Mouse (Mus musculus): ENCODE results near the gene Piwil1.

DNA sequence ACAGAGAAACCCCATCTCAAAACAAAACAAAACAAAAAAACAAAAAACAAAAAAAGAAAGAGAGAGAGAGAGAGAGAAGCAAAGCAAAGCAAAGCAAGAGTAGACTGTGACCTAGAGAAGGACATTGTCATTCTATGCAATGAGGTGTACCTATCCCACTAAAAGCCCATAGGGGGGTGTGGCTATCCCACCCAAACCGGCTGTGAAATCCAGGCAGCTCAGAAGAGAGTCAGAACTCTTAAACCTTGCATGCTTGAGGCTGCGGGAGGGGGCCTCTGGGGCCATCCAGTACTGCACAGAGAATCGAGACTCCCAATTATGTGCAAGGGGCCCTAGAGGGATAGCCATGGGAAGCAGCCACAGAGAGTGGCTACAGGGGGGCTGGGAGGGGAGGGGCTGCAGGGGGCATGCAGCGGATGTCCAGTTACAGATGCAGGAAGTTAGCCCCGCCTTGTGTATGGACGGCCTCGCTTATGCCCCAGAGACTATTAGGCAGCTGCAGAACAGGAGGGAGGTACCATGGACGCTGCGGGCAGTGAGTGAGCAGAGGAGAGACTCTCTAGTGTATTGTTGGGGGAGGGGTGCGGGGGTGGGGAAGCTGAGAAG, 66.8 kb downstream of the Piwil1 start:
- TF ChIP-seq MAFK (IDR thresholded peaks at IDR 0.05; ENCODE audit: insufficient read depth, low read depth, low read length) (no peak), HCFC1 (IDR thresholded peaks at IDR 0.05; ENCODE audit: borderline replicate concordance, insufficient read depth, low read length) (no peak), CHD2 (IDR thresholded peaks at IDR 0.05; ENCODE audit: low read depth, low read length) (no peak), ZC3H11A (IDR thresholded peaks at IDR 0.05; ENCODE audit: borderline replicate concordance, low read depth, low read length) (no peak)
